Mouse (Mus musculus): ENCODE measurements at regions not wholly inside any gene's neighbourhood (a gene's known extent, or its start where the extent isn't known, plus 50 kb on each side); places are given as distances from the start of the nearest gene placed in this dataset.

- H3K4me1 ChIP-seq (ENCODE audit: control insufficient read depth, insufficient read depth, low read length): no peaks in the 10 kb centered on the region
- no peak overlapping the region for H3K27ac ChIP-seq (ENCODE audit: low read depth, low read length)
- no peaks in the 10 kb centered on the region for H3K9me3 ChIP-seq (ENCODE audit: control insufficient read depth, low read length)
- 77% methylated on average over 5 of the region's 5 CpGs for WGBS
- H3K9ac ChIP-seq (ENCODE audit: low read length): no peak overlapping the region
- no peaks in the 10 kb centered on the region for H3K36me3 ChIP-seq (ENCODE audit: control insufficient read depth, insufficient read depth, low read length)
- no peak for ATAC-seq (ENCODE audit: insufficient read depth, low FRiP score, low TSS enrichment)
- DNase-seq (ENCODE audit: low spot score): no peak
- H3K4me3 ChIP-seq (ENCODE audit: low read depth, low read length): no peak overlapping the region
- H3K4me2 ChIP-seq (ENCODE audit: low read depth): no peak overlapping the region
- H3K27me3 ChIP-seq (ENCODE audit: control insufficient read depth, insufficient read depth, low read length): no peaks in the 10 kb centered on the region
Measured at GRCm38 (mm10) chr1:126982805-126983204, 152.2 kb upstream of the Nckap5 start.

GRCm38 (mm10) chr1:126980311-126980710 is 149.7 kb upstream of the Nckap5 start:
- WGBS: 97% methylated on average over 14 of the region's 14 CpGs
- no peak for DNase-seq (ENCODE audit: low spot score)
- Histone ChIP-seq H3K9ac (ENCODE audit: low read length) (no peak overlapping the region), H3K4me1 (ENCODE audit: control insufficient read depth, insufficient read depth, low read length) (no peaks in the 10 kb centered on the region), H3K9me3 (ENCODE audit: control insufficient read depth, low read length) (no peaks in the 10 kb centered on the region), H3K27ac (ENCODE audit: low read depth, low read length) (no peak overlapping the region), H3K4me2 (ENCODE audit: low read depth) (no peak overlapping the region), H3K27me3 (ENCODE audit: control insufficient read depth, insufficient read depth, low read length) (no peaks in the 10 kb centered on the region), H3K36me3 (ENCODE audit: control insufficient read depth, insufficient read depth, low read length) (no peaks in the 10 kb centered on the region), H3K4me3 (ENCODE audit: low read depth, low read length) (no peak overlapping the region)
- ATAC-seq (ENCODE audit: insufficient read depth, low FRiP score, low TSS enrichment): no peak

- Histone ChIP-seq H3K4me1 (ENCODE audit: control insufficient read depth, insufficient read depth, low read length) (no peaks in the 10 kb centered on the region), H3K4me2 (ENCODE audit: low read depth) (no peak overlapping the region), H3K9ac (ENCODE audit: low read length) (no peak overlapping the region), H3K4me3 (ENCODE audit: low read depth, low read length) (no peak overlapping the region), H3K27me3 (ENCODE audit: control insufficient read depth, insufficient read depth, low read length) (no peaks in the 10 kb centered on the region), H3K9me3 (ENCODE audit: control insufficient read depth, low read length) (no peaks in the 10 kb centered on the region), H3K27ac (ENCODE audit: low read depth, low read length) (no peak overlapping the region), H3K36me3 (ENCODE audit: control insufficient read depth, insufficient read depth, low read length) (no peaks in the 10 kb centered on the region)
- no peak for DNase-seq (ENCODE audit: low spot score)
- 83% methylated on average over 1 of the region's 1 CpGs for WGBS
- no peak for ATAC-seq (ENCODE audit: insufficient read depth, low FRiP score, low TSS enrichment)
Measured at GRCm38 (mm10) chr1:126973871-126974270, 143.3 kb upstream of the Nckap5 start.

- Histone ChIP-seq H3K9me3 (ENCODE audit: control insufficient read depth, low read length) (no peaks in the 10 kb centered on the region), H3K9ac (ENCODE audit: low read length) (no peak overlapping the region), H3K27ac (ENCODE audit: low read depth, low read length) (no peak overlapping the region), H3K4me2 (ENCODE audit: low read depth) (no peak overlapping the region), H3K4me1 (ENCODE audit: control insufficient read depth, insufficient read depth, low read length) (no peaks in the 10 kb centered on the region), H3K36me3 (ENCODE audit: control insufficient read depth, insufficient read depth, low read length) (no peaks in the 10 kb centered on the region), H3K27me3 (ENCODE audit: control insufficient read depth, insufficient read depth, low read length) (no peaks in the 10 kb centered on the region), H3K4me3 (ENCODE audit: low read depth, low read length) (no peak overlapping the region)
- DNase-seq (ENCODE audit: low spot score) (no peak), ATAC-seq (ENCODE audit: insufficient read depth, low FRiP score, low TSS enrichment) (no peak)
- 74% methylated on average over 10 of the region's 10 CpGs for WGBS
Measured at GRCm38 (mm10) chr1:126971777-126972421, 141.3 kb upstream of the Nckap5 start.

GRCm38 (mm10) chr1:126971118-126971517 is 140.5 kb upstream of the Nckap5 start:
- WGBS: 82% methylated on average over 1 of the region's 1 CpGs
- Histone ChIP-seq H3K4me3 (ENCODE audit: low read depth, low read length) (no peak overlapping the region), H3K27ac (ENCODE audit: low read depth, low read length) (no peak overlapping the region), H3K36me3 (ENCODE audit: control insufficient read depth, insufficient read depth, low read length) (no peaks in the 10 kb centered on the region), H3K4me2 (ENCODE audit: low read depth) (no peak overlapping the region), H3K27me3 (ENCODE audit: control insufficient read depth, insufficient read depth, low read length) (no peaks in the 10 kb centered on the region), H3K9me3 (ENCODE audit: control insufficient read depth, low read length) (no peaks in the 10 kb centered on the region), H3K4me1 (ENCODE audit: control insufficient read depth, insufficient read depth, low read length) (no peaks in the 10 kb centered on the region), H3K9ac (ENCODE audit: low read length) (no peak overlapping the region)
- DNase-seq (ENCODE audit: low spot score) (no peak), ATAC-seq (ENCODE audit: insufficient read depth, low FRiP score, low TSS enrichment) (no peak)

- no peak overlapping the region for H3K4me2 ChIP-seq (ENCODE audit: low read depth)
- no peak for ATAC-seq (ENCODE audit: insufficient read depth, low FRiP score, low TSS enrichment)
- no peak overlapping the region for H3K27ac ChIP-seq (ENCODE audit: low read depth, low read length)
- no peak for DNase-seq (ENCODE audit: low spot score)
- no peaks in the 10 kb centered on the region for H3K9me3 ChIP-seq (ENCODE audit: control insufficient read depth, low read length)
- H3K4me3 ChIP-seq (ENCODE audit: low read depth, low read length): no peak overlapping the region
- H3K4me1 ChIP-seq (ENCODE audit: control insufficient read depth, insufficient read depth, low read length): no peaks in the 10 kb centered on the region
- no peaks in the 10 kb centered on the region for H3K36me3 ChIP-seq (ENCODE audit: control insufficient read depth, insufficient read depth, low read length)
- H3K9ac ChIP-seq (ENCODE audit: low read length): no peak overlapping the region
- no peaks in the 10 kb centered on the region for H3K27me3 ChIP-seq (ENCODE audit: control insufficient read depth, insufficient read depth, low read length)
Measured at GRCm38 (mm10) chr1:126966394-126966793, 135.8 kb upstream of the Nckap5 start.

GRCm38 (mm10) chr1:126955839-126956720 is 125.5 kb upstream of the Nckap5 start:
- 78% methylated on average over 12 of the region's 12 CpGs for WGBS
- no peak overlapping the region for H3K4me2 ChIP-seq (ENCODE audit: low read depth)
- no peak overlapping the region for H3K9ac ChIP-seq (ENCODE audit: low read length)
- H3K36me3 ChIP-seq (ENCODE audit: control insufficient read depth, insufficient read depth, low read length): no peaks in the 10 kb centered on the region
- no peak overlapping the region for H3K27ac ChIP-seq (ENCODE audit: low read depth, low read length)
- no peaks in the 10 kb centered on the region for H3K27me3 ChIP-seq (ENCODE audit: control insufficient read depth, insufficient read depth, low read length)
- no peaks in the 10 kb centered on the region for H3K4me1 ChIP-seq (ENCODE audit: control insufficient read depth, insufficient read depth, low read length)
- no peak for ATAC-seq (ENCODE audit: insufficient read depth, low FRiP score, low TSS enrichment)
- no peak overlapping the region for H3K4me3 ChIP-seq (ENCODE audit: low read depth, low read length)
- no peaks in the 10 kb centered on the region for H3K9me3 ChIP-seq (ENCODE audit: control insufficient read depth, low read length)
- no peak for DNase-seq (ENCODE audit: low spot score)

GRCm38 (mm10) chr1:126947860-126948259 is 117.3 kb upstream of the Nckap5 start:
- no peak for DNase-seq (ENCODE audit: low spot score)
- Histone ChIP-seq H3K27me3 (ENCODE audit: control insufficient read depth, insufficient read depth, low read length) (no peaks in the 10 kb centered on the region), H3K9me3 (ENCODE audit: control insufficient read depth, low read length) (no peaks in the 10 kb centered on the region; the same call in 1 of the 2 replicates), H3K9ac (ENCODE audit: low read length) (no peak overlapping the region), H3K4me2 (ENCODE audit: low read depth) (no peak overlapping the region), H3K36me3 (ENCODE audit: control insufficient read depth, insufficient read depth, low read length) (no peaks in the 10 kb centered on the region), H3K4me3 (ENCODE audit: low read depth, low read length) (no peak overlapping the region), H3K4me1 (ENCODE audit: control insufficient read depth, insufficient read depth, low read length) (no peaks in the 10 kb centered on the region), H3K27ac (ENCODE audit: low read depth, low read length) (no peak overlapping the region)
- 96% methylated on average over 1 of the region's 1 CpGs for WGBS
- no peak for ATAC-seq (ENCODE audit: insufficient read depth, low FRiP score, low TSS enrichment)

- Histone ChIP-seq H3K9ac (ENCODE audit: low read length) (no peak overlapping the region), H3K27me3 (ENCODE audit: control insufficient read depth, insufficient read depth, low read length) (no peaks in the 10 kb centered on the region), H3K9me3 (ENCODE audit: control insufficient read depth, low read length) (no peaks in the 10 kb centered on the region), H3K36me3 (ENCODE audit: control insufficient read depth, insufficient read depth, low read length) (no peaks in the 10 kb centered on the region), H3K4me3 (ENCODE audit: low read depth, low read length) (no peak overlapping the region), H3K4me1 (ENCODE audit: control insufficient read depth, insufficient read depth, low read length) (peaks cover 5% of the 10 kb centered on the region), H3K4me2 (ENCODE audit: low read depth) (no peak overlapping the region), H3K27ac (ENCODE audit: low read depth, low read length) (no peak overlapping the region)
- 74% methylated on average over 4 of the region's 4 CpGs for WGBS
- DNase-seq (ENCODE audit: low spot score) (no peak), ATAC-seq (ENCODE audit: insufficient read depth, low FRiP score, low TSS enrichment) (no peak)
Measured at GRCm38 (mm10) chr1:126932658-126933057, 102.1 kb upstream of the Nckap5 start.
